Mouse (Mus musculus) midbrain, postnatal 0 days (tissue): ENCODE data around the gene Nae1. TPM values are rescaled to one million over a fixed set of nuclear protein-coding genes. Genes with fewer than 3 reads are reported as not detected.

Experiments used
- ATAC-seq: fragments of 200-750 bp; cut with Nextera tagmentation; 2 replicates; pipeline ENCODE4 v1.8.0; 2017; ENCODE audit warnings: moderate number of reproducible peaks, mild to moderate bottlenecking, moderate TSS enrichment, moderate library complexity; ENCODE audit not compliant: low FRiP score
- DNase-seq: peaks from one replicate; pipeline ENCODE4 v3.0.0-alpha.2; 2015; ENCODE audit warnings: low spot score
- H3K27ac ChIP-seq: fragments of 300-500 bp; sonication (generic); 2 replicates; pipeline ENCODE4 v1.5.1; 2014; ENCODE audit warnings: low read depth, mild to moderate bottlenecking, low read length, mixed read lengths
- H3K27me3 ChIP-seq: fragments of 300-500 bp; sonication (generic); 2 replicates; pipeline ENCODE4 v1.6.1; 2014; ENCODE audit warnings: low read length, control low read depth, mixed read lengths; ENCODE audit not compliant: insufficient read depth
- H3K36me3 ChIP-seq: fragments of 300-500 bp; sonication (generic); 2 replicates; pipeline ENCODE4 v1.6.1; 2014; ENCODE audit warnings: low read length, control low read depth, mixed read lengths; ENCODE audit not compliant: insufficient read depth
- H3K4me1 ChIP-seq: fragments of 300-500 bp; sonication (generic); 2 replicates; pipeline ENCODE4 v1.6.1; 2014; ENCODE audit warnings: mild to moderate bottlenecking, control low read depth, antibody characterized with exemption, low read length, mixed read lengths; ENCODE audit not compliant: insufficient read depth
- H3K4me2 ChIP-seq: fragments of 300-500 bp; sonication (generic); 2 replicates; pipeline ENCODE4 v1.6.1; 2014; ENCODE audit warnings: low read depth, mild to moderate bottlenecking, low read length, mixed read lengths; ENCODE audit not compliant: poor library complexity, severe bottlenecking
- H3K4me3 ChIP-seq: fragments of 300-500 bp; sonication (generic); 2 replicates; pipeline ENCODE4 v1.5.1; 2014; ENCODE audit warnings: low read depth, mild to moderate bottlenecking, low read length, moderate library complexity
- H3K9ac ChIP-seq: fragments of 300-500 bp; sonication (generic); replicated peaks from 2 replicates; pipeline ENCODE4 v1.6.1; 2014; ENCODE audit warnings: mild to moderate bottlenecking, low read length, moderate library complexity, mixed read lengths; ENCODE audit not compliant: poor library complexity, severe bottlenecking
- H3K9me3 ChIP-seq: fragments of 300-500 bp; sonication (generic); 2 replicates; pipeline ENCODE4 v1.6.1; 2016; ENCODE audit warnings: low read length, control low read depth
- CTCF ChIP-seq: IDR thresholded peaks from 2 replicates; pipeline ENCODE4 v1.5.1; 2016; ENCODE audit warnings: antibody characterized with exemption, mild to moderate bottlenecking
- WGBS: fragments of 180-500 bp; shearing (Covaris S2); extraction: QIAGEN DNeasy Blood & Tissue Kit; methylation state at CpG from one replicate; pipeline ENCODE4 v1.1.7; 2014; 5-methylcytosine and 5-hydroxymethylcytosine counted together
- polyA plus RNA-seq: library from polyadenylated mRNA; unstranded; fragments of >200 nt; fragmentation: Nextera tagmentation; extraction: Ambion mirVana; gene quantifications from 2 replicates; pipeline ENCODE4 v1.2.1, GENCODE M21; 2015
- total RNA-seq: library from RNA; depleted of rRNA; stranded (reverse); fragments of >200 nt; gene quantifications from 2 replicates; pipeline ENCODE4 v1.2.3, GENCODE M21; 2014

Gene Nae1
- total and polyA plus RNA-seq, 2 experiments from 2014 or later: 48.1 to 108 TPM

DNA sequence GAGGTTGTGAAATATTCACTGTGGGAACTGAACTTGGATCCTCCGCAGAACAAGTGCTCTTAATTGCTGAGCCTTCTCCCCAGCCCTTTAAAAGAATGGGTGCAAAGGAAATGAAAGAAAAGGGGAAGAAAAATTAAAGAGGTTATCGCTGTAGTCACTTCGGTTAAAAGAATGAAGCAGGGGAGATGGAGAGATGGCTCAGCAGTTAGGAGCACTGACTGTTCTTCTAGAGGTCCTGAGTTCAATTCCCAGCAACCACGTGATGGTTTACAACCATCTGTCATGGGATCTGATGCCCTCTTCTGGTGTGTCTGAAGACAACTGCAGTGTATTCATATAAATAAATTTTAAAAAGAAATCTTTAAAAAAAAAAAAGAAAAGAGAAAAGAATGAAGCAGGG, 1.6 kb upstream of the Nae1 start:
- Histone ChIP-seq H3K9me3 (no peaks in the 10 kb centered on the region), H3K9ac (no peak overlapping the region), H3K27ac (no peak overlapping the region), H3K4me2 (no peak overlapping the region), H3K27me3 (peaks cover 19% of the 10 kb centered on the region), H3K36me3 (no peaks in the 10 kb centered on the region), H3K4me1 (0 out of 2 replicates have a peak, but pooled peaks cover 3% of the 10 kb centered on the region), H3K4me3 (no peak overlapping the region)
- DNase-seq: no peak
- TF ChIP-seq CTCF: no peak
- ATAC-seq: no peak
- WGBS: 83% methylated on average over 4 of the region's 4 CpGs

- no peak for ATAC-seq
Measured at GRCm38 (mm10) chr8:104535378-104535777, 941 bp upstream of the Nae1 start.

DNA sequence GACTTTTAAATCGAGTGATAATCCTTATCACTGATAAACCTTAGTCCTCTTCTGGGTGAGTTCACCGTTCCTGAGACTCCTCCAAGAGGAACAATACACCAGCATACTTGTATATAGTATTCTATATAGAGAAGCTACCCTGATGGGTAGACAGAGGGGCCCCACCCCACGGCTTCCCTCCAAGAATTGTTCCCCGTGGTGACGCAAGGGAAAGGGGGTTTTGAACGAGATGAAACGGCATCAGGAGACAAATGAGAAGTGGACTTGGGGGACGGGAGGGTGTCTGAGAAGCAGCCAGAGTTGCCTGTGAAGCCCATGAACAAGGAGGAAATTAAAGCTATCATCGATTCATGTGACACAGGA, 323 bp upstream of the Nae1 start:
- Histone ChIP-seq H3K4me3 (peak overlapping the region; percentile 90), H3K4me1 (no peaks in the 10 kb centered on the region), H3K36me3 (peaks cover 4% of the 10 kb centered on the region; the same call in 1 of the 2 replicates), H3K27ac (no peak overlapping the region), H3K9me3 (no peaks in the 10 kb centered on the region), H3K27me3 (peaks cover 6% of the 10 kb centered on the region; the same call in 1 of the 2 replicates), H3K9ac (no peak overlapping the region), H3K4me2 (peak overlapping the region; percentile 64)
- DNase-seq: no peak
- no peak for TF ChIP-seq CTCF
- peak; percentile 21 for ATAC-seq
- WGBS: 11% methylated on average over 9 of the region's 9 CpGs

More at GRCm38 (mm10) chr8:104535378-104535777, 941 bp upstream of the Nae1 start:
- Histone ChIP-seq H3K9me3 (no peaks in the 10 kb centered on the region), H3K9ac (no peak overlapping the region), H3K27ac (no peak overlapping the region), H3K4me2 (peak overlapping the region; percentile 64), H3K27me3 (peaks cover 13% of the 10 kb centered on the region), H3K4me1 (no peaks in the 10 kb centered on the region), H3K4me3 (peak overlapping the region; percentile 90; the same call in 1 of the 2 replicates), H3K36me3 (no peaks in the 10 kb centered on the region)
- DNase-seq: no peak
- WGBS: 46% methylated on average over 7 of the region's 7 CpGs
- no peak for TF ChIP-seq CTCF

DNA sequence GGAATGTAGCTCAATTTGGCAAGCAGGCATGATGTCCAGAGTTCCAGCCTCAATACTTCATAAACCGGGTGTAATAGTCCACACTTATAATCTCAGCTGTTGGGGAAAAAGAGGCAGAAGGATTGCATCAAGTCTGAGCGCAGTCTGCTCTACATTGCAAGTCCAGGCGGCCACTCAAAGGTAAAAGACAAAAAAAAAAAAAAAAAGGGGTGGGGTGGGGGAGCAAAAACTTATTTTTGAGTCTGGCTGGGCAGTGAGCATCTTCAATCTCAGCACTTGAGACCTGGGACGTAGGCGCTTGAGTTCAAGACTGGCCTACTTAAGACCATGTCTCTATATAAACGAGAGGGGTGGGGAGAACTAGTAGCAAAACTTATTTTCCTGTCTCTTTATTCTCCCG, 886 bp downstream of the Nae1 start:
- Histone ChIP-seq H3K9me3 (no peaks in the 10 kb centered on the region), H3K27ac (no peak overlapping the region), H3K4me3 (peak overlapping the region; percentile 90), H3K9ac (peak overlapping the region; percentile 94), H3K36me3 (peaks cover 9% of the 10 kb centered on the region; the same call in 1 of the 2 replicates), H3K27me3 (peaks cover 4% of the 10 kb centered on the region; the same call in 1 of the 2 replicates), H3K4me2 (peak overlapping the region; percentile 64), H3K4me1 (no peaks in the 10 kb centered on the region)
- DNase-seq (no peak), ATAC-seq (no peak)
- 19% methylated on average over 7 of the region's 7 CpGs for WGBS
- TF ChIP-seq CTCF: no peak

DNA sequence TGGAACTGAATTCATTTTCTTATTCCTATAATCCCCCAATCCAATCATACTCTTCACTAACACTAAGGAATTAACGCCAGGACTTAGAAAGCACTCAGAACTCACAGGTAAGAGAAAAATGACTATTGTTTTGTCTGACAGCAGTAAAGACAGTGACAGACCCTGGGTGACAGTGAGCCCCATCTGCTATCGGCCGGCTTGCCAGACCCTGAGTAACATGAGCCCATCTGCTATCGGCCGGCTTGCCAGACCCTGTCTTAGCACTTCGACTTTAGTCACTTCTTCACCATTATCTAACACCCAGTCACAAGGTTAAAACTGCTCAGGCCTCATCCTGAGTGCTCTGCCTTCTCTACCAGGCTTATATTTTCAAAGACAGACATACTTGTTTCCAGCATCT, 4.8 kb downstream of the Nae1 start:
- DNase-seq (peak; percentile 57), ATAC-seq (no peak)
- Histone ChIP-seq H3K9me3 (no peaks in the 10 kb centered on the region), H3K4me1 (no peaks in the 10 kb centered on the region), H3K27me3 (no peaks in the 10 kb centered on the region), H3K9ac (no peak overlapping the region), H3K4me3 (no peak overlapping the region), H3K36me3 (peaks cover 24% of the 10 kb centered on the region), H3K27ac (no peak overlapping the region), H3K4me2 (no peak overlapping the region)
- 91% methylated on average over 6 of the region's 6 CpGs for WGBS
- no peak for TF ChIP-seq CTCF

DNA sequence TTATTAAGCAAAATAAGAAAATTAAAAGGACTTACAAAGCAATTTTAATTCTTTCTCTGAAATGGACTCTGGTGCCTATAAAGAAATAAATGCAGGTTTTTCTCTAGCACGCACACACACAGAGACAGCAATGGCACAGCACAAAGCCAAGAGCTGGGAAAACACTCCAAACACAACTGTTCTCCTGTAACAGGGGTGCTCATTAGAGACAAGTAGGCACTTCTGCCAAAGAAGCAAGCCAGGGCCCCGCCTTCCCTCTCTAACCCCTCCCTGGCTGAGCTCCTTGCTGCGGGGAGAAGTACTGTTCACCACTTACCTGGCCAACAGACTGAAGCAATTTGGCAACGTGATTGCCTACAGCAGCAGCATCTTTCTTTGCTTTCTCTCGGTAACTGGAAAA, 16.6 kb downstream of the Nae1 start:
- no peak for ATAC-seq
- Histone ChIP-seq H3K4me3 (no peak overlapping the region), H3K4me2 (no peak overlapping the region), H3K9ac (no peak overlapping the region), H3K9me3 (no peaks in the 10 kb centered on the region), H3K4me1 (no peaks in the 10 kb centered on the region), H3K36me3 (peaks cover 37% of the 10 kb centered on the region), H3K27ac (no peak overlapping the region), H3K27me3 (no peaks in the 10 kb centered on the region)
- no peak for TF ChIP-seq CTCF
- 85% methylated on average over 5 of the region's 5 CpGs for WGBS
- DNase-seq: no peak
